Mouse (Mus musculus): Measurements from ENCODE around the gene Six2. TPM values are rescaled to one million over a fixed set of nuclear protein-coding genes. Genes with fewer than 3 reads are reported as not detected.

Six2 gene
- polyA plus RNA-seq, 1 experiment from 2014 or later: 0.42 TPM

- WGBS: 1% methylated on average over 36 of the region's 36 CpGs
- Histone ChIP-seq H3K36me3 (ENCODE audit: control insufficient read depth, insufficient read depth, low read length) (no peaks in the 10 kb centered on the region), H3K4me3 (replicated peaks; ENCODE audit: low read depth, low read length) (peak overlapping the region; percentile 34), H3K9ac (replicated peaks; ENCODE audit: low read length) (peak overlapping the region; percentile 49), H3K4me2 (ENCODE audit: low read length) (peak overlapping the region; percentile 68), H3K27me3 (ENCODE audit: control insufficient read depth, insufficient read depth, low read length) (peaks cover 46% of the 10 kb centered on the region), H3K9me3 (ENCODE audit: control insufficient read depth, low read length) (no peaks in the 10 kb centered on the region), H3K27ac (replicated peaks; ENCODE audit: low read depth, low read length) (peak overlapping the region; percentile 32; the same call in 1 of the 2 replicates), H3K4me1 (ENCODE audit: control insufficient read depth, insufficient read depth, low read length) (peaks cover 9% of the 10 kb centered on the region; the same call in 1 of the 2 replicates)
- ATAC-seq (ENCODE audit: low FRiP score, low TSS enrichment): peak; percentile 85
- peak; percentile 88 for DNase-seq
Measured at GRCm38 (mm10) chr17:85645718-85646665, 42.1 kb downstream of the Six2 start.

GRCm38 (mm10) chr17:85645312-85645711 lies 42.8 kb downstream of the Six2 start:
- Histone ChIP-seq H3K4me3 (replicated peaks; ENCODE audit: low read depth, low read length) (peak overlapping the region; percentile 34), H3K27ac (replicated peaks; ENCODE audit: low read depth, low read length) (no peak overlapping the region), H3K36me3 (ENCODE audit: control insufficient read depth, insufficient read depth, low read length) (no peaks in the 10 kb centered on the region), H3K9ac (replicated peaks; ENCODE audit: low read length) (peak overlapping the region; percentile 49), H3K9me3 (ENCODE audit: control insufficient read depth, low read length) (no peaks in the 10 kb centered on the region), H3K4me1 (ENCODE audit: control insufficient read depth, insufficient read depth, low read length) (peaks cover 9% of the 10 kb centered on the region; the same call in 1 of the 2 replicates), H3K4me2 (ENCODE audit: low read length) (peak overlapping the region; percentile 68), H3K27me3 (ENCODE audit: control insufficient read depth, insufficient read depth, low read length) (peaks cover 47% of the 10 kb centered on the region)
- WGBS: 6% methylated on average over 10 of the region's 12 CpGs
- peak; percentile 52 for DNase-seq
- ATAC-seq (ENCODE audit: low FRiP score, low TSS enrichment): no peak

- 82% methylated on average over 6 of the region's 6 CpGs for WGBS
- ATAC-seq (ENCODE audit: low FRiP score, low TSS enrichment): no peak
Measured at GRCm38 (mm10) chr17:85637876-85638275, 50.2 kb downstream of the Six2 start.

More at GRCm38 (mm10) chr17:85637876-85638275, 50.2 kb downstream of the Six2 start:
- no peak for DNase-seq
- Histone ChIP-seq H3K4me3 (replicated peaks; ENCODE audit: low read depth, low read length) (no peak overlapping the region), H3K9me3 (ENCODE audit: control insufficient read depth, low read length) (no peaks in the 10 kb centered on the region), H3K9ac (replicated peaks; ENCODE audit: low read length) (no peak overlapping the region), H3K27me3 (ENCODE audit: control insufficient read depth, insufficient read depth, low read length) (peaks cover 16% of the 10 kb centered on the region), H3K4me1 (ENCODE audit: control insufficient read depth, insufficient read depth, low read length) (no peaks in the 10 kb centered on the region), H3K27ac (replicated peaks; ENCODE audit: low read depth, low read length) (no peak overlapping the region), H3K4me2 (ENCODE audit: low read length) (no peak overlapping the region), H3K36me3 (ENCODE audit: control insufficient read depth, insufficient read depth, low read length) (no peaks in the 10 kb centered on the region)

Other genes starting within 250 kb of the Six2 start
- gene Six3, start 74.7 kb downstream of the Six2 start, polyA plus RNA-seq (2014; fragmentation: Nextera tagmentation; extraction: Ambion mirVana): 19.9 and 20.2 TPM in 2 replicates

Measured in midbrain, embryonic 14.5 days (tissue).